Mouse (Mus musculus) limb, embryonic 14.5 days (tissue): Measurements from ENCODE around the gene Mpo. TPM values are rescaled to one million over a fixed set of nuclear protein-coding genes. Genes with fewer than 3 reads are reported as not detected.

Source experiments
- ATAC-seq: fragments of 200-750 bp; cut with Nextera tagmentation; 2 replicates; pipeline ENCODE4 v1.8.0; 2017; ENCODE audit warnings: low read depth, moderate number of reproducible peaks, moderate TSS enrichment; ENCODE audit not compliant: low FRiP score
- DNase-seq: peaks from one replicate; pipeline ENCODE4 v3.0.0-alpha.2; 2015; ENCODE audit warnings: low spot score
- H3K27ac ChIP-seq: fragments of 300-500 bp; sonication (generic); replicated peaks from 2 replicates; pipeline ENCODE4 v1.5.1; 2014; ENCODE audit warnings: low read depth, mild to moderate bottlenecking, low read length, moderate library complexity, mixed read lengths
- H3K27me3 ChIP-seq: fragments of 300-500 bp; sonication (generic); 2 replicates; pipeline ENCODE4 v1.6.1; 2014; ENCODE audit warnings: low read length, mixed read lengths; ENCODE audit not compliant: control insufficient read depth, insufficient read depth
- H3K36me3 ChIP-seq: fragments of 300-500 bp; sonication (generic); 2 replicates; pipeline ENCODE4 v1.6.1; 2014; ENCODE audit warnings: mild to moderate bottlenecking, low read length, moderate library complexity, mixed read lengths; ENCODE audit not compliant: control insufficient read depth, insufficient read depth
- H3K4me1 ChIP-seq: fragments of 300-500 bp; sonication (generic); 2 replicates; pipeline ENCODE4 v1.6.1; 2014; ENCODE audit warnings: antibody characterized with exemption, low read length, mixed read lengths; ENCODE audit not compliant: control insufficient read depth, insufficient read depth
- H3K4me2 ChIP-seq: fragments of 300-500 bp; sonication (generic); replicated peaks from 2 replicates; pipeline ENCODE4 v1.6.1; 2014; ENCODE audit warnings: low read depth, mild to moderate bottlenecking, low read length, moderate library complexity; ENCODE audit not compliant: severe bottlenecking
- H3K4me3 ChIP-seq: fragments of 300-500 bp; sonication (generic); replicated peaks from 2 replicates; pipeline ENCODE4 v1.5.1; 2014; ENCODE audit warnings: low read length
- H3K9ac ChIP-seq: fragments of 300-500 bp; sonication (generic); 2 replicates; pipeline ENCODE4 v1.6.1; 2014; ENCODE audit warnings: mild to moderate bottlenecking, low read depth, low read length, moderate library complexity; ENCODE audit not compliant: severe bottlenecking
- H3K9me3 ChIP-seq: fragments of 300-500 bp; sonication (generic); 2 replicates; pipeline ENCODE4 v1.6.1; 2016; ENCODE audit warnings: low read length; ENCODE audit not compliant: control insufficient read depth
- POLR2A ChIP-seq: fragments of 200-500 bp; IDR thresholded peaks from 2 replicates; pipeline ENCODE4 v1.8.0; 2012; ENCODE audit warnings: inconsistent platforms, mild to moderate bottlenecking, moderate library complexity, borderline replicate concordance; ENCODE audit not compliant: insufficient read depth, insufficient read length; ENCODE audit errors: extremely low read depth
- WGBS: fragments of 180-500 bp; shearing (Covaris S2); extraction: QIAGEN DNeasy Blood & Tissue Kit; methylation state at CpG from one replicate; pipeline ENCODE4 v1.1.7; 2014; 5-methylcytosine and 5-hydroxymethylcytosine counted together
- polyA plus RNA-seq, 2 experiments: library from polyadenylated mRNA; depleted of rRNA in 1 of 2; stranded (reverse) in 1 of 2; unstranded in 1 of 2; fragments of >200 nt; fragmentation: Nextera tagmentation in 1 of 2; extraction: Ambion mirVana in 1 of 2; gene quantifications; 2 replicates each; pipeline versions ENCODE4 v1.2.1 to v1.2.3; 2012 to 2014

Mpo gene
- polyA plus RNA-seq, 2 experiments = 1.1 to 1.7 TPM

DNA sequence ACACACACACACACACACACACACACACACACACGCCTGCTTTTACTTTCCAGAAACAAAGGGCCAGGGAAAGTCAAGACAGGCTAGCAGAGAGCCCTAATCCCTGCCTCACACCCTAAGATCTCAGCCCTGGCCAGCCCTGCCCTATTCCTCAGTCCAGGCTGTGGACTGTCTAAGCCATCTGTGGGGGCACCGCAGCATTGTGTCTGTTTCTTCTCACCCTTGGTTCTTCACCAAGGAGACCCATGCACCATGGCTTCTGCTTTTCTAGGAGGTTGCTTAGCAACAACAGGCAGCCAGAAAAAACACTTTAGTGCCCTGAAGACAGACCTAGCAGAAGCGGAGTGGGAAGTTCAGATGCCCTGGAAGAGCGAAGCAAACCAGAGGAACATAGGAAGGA, 18.0 kb downstream of the Mpo start:
- Histone ChIP-seq H3K4me1 (no peaks in the 10 kb centered on the region), H3K4me3 (no peak overlapping the region), H3K27me3 (no peaks in the 10 kb centered on the region), H3K4me2 (no peak overlapping the region), H3K27ac (no peak overlapping the region), H3K9ac (no peak overlapping the region), H3K9me3 (no peaks in the 10 kb centered on the region), H3K36me3 (no peaks in the 10 kb centered on the region)
- WGBS = 55% methylated on average over 3 of the region's 4 CpGs
- ATAC-seq = no peak
- no peak for TF ChIP-seq POLR2A
- no peak for DNase-seq

DNA sequence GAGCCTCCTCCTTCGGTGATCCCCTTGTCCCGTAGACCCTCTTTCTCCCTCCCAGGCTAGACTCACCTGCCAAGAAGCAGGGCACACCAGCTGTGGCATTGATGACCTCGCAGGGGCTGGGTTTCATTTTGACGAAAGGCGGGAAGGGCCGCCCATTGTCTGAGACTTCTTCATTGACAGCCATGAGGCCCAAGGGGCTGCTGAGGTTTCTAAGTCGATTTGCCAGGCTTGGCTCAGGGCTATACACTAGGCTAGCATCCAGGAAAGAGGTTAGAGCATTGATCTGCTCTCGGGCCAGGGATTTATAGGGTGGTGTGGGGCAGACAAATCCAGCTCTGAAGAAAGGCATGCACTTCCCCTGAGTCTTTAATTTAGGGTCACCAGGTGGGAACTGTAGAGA, 21.4 kb downstream of the Mpo start:
- DNase-seq (no peak), ATAC-seq (no peak)
- TF ChIP-seq POLR2A = no peak
- no peak overlapping the region for H3K4me2 ChIP-seq
- peaks cover 5% of the 10 kb centered on the region; the same call in 1 of the 2 replicates for H3K27me3 ChIP-seq
- no peaks in the 10 kb centered on the region for H3K36me3 ChIP-seq
- 76% methylated on average over 8 of the region's 8 CpGs for WGBS
- no peak overlapping the region for H3K4me3 ChIP-seq
- H3K27ac ChIP-seq = no peak overlapping the region
- H3K9ac ChIP-seq = no peak overlapping the region
- H3K4me1 ChIP-seq = peaks cover 3% of the 10 kb centered on the region; the same call in 1 of the 2 replicates
- H3K9me3 ChIP-seq = no peaks in the 10 kb centered on the region

DNA sequence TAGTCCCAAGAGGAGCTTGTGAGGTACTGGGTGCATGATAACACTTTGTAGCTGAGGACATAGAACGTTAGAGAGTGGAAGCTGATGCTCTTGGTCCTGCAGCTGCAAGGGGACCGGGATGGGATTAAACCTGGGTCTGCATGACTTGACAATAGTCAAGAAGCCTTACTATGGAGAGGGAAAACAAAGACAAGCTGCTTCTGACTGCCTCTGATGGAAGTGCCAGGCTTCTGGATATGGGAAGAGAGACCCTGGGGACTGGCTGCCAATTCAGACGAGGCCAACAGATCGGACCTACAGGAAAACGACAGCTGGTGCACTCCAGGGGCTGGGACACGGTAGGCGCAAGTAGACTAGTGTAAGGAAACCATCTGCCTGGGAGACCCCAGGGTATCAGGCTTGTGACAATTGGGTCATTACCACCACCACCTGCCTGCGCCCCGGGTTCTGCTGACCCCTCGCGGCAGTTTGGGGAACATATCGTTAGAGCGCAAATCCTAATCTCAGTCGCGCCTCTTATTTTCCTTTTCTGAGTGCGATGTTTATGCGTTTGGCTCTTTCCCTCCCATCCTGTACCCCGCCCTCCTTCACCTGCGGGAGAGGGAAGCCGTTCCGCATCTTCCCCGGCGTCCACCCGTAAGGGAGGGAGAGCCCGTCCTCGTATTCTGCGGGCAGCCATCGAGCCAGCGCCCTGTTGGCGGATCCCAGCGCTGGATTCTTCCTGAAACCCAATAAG, 23.5 kb downstream of the Mpo start:
- no peaks in the 10 kb centered on the region for H3K36me3 ChIP-seq
- no peak for ATAC-seq
- DNase-seq = peak; percentile 24
- peak overlapping the region; percentile 35 for H3K4me3 ChIP-seq
- H3K4me2 ChIP-seq = peak overlapping the region; percentile 72
- H3K27ac ChIP-seq = no peak overlapping the region
- H3K9me3 ChIP-seq = no peaks in the 10 kb centered on the region
- peaks cover 5% of the 10 kb centered on the region; the same call in 1 of the 2 replicates for H3K27me3 ChIP-seq
- H3K4me1 ChIP-seq = peaks cover 3% of the 10 kb centered on the region; the same call in 1 of the 2 replicates
- TF ChIP-seq POLR2A = no peak
- peak overlapping the region; percentile 45 for H3K9ac ChIP-seq
- 4% methylated on average over 31 of the region's 31 CpGs for WGBS

DNA sequence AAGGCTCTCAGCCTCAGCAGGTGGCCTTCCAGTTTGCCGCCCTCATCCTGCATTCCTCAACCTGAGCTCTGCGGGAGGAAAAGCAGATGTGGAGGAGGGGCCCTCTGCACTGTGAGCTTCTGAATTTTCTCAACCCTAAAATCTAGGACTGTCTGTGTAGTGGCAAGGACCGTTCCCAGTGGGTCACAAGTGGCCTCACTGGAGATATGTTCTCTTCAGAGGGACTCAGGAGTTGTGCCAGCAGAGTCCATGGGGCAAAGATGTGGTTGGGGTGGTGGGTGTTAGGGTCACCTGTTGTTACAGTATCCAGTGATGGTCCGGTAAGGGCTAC, 24.0 kb downstream of the Mpo start:
- H3K9ac ChIP-seq = peak overlapping the region; percentile 45
- peaks cover 3% of the 10 kb centered on the region; the same call in 1 of the 2 replicates for H3K4me1 ChIP-seq
- WGBS = 24% methylated on average over 4 of the region's 4 CpGs
- no peak overlapping the region for H3K27ac ChIP-seq
- peaks cover 5% of the 10 kb centered on the region; the same call in 1 of the 2 replicates for H3K27me3 ChIP-seq
- no peaks in the 10 kb centered on the region for H3K36me3 ChIP-seq
- peak overlapping the region; percentile 35 for H3K4me3 ChIP-seq
- no peak for TF ChIP-seq POLR2A
- peak overlapping the region; percentile 72 for H3K4me2 ChIP-seq
- ATAC-seq = no peak
- no peak for DNase-seq
- no peaks in the 10 kb centered on the region for H3K9me3 ChIP-seq

DNA sequence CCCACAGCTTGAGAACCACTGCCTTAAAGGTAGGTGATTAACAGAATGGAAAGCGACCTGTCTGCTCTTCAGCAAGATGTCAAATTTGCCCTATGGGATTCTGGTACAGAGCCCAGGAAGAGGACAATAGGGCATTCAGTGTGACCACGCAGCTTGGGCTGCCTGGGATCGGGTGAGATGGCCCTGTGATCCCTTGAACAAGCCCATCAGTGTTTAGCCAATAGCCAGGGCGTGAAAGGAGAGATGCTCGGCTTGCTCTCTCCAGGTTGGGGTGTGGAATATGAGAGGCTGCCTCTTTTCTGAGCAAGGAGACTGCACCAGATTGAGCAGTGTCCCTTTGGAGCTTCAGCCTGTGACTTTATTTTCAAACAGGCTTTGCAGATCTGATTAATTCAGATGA, 28.1 kb downstream of the Mpo start:
- ATAC-seq = no peak

More for the DNA sequence above, 28.1 kb downstream of the Mpo start:
- no peak for TF ChIP-seq POLR2A
- Histone ChIP-seq H3K9ac (no peak overlapping the region), H3K4me2 (no peak overlapping the region), H3K4me3 (no peak overlapping the region), H3K4me1 (peaks cover 3% of the 10 kb centered on the region; the same call in 1 of the 2 replicates), H3K9me3 (no peaks in the 10 kb centered on the region), H3K27ac (no peak overlapping the region), H3K36me3 (no peaks in the 10 kb centered on the region), H3K27me3 (peaks cover 3% of the 10 kb centered on the region; the same call in 1 of the 2 replicates)
- DNase-seq = no peak
- 67% methylated on average over 5 of the region's 5 CpGs for WGBS
